Mouse (Mus musculus): ENCODE measurements around the gene Endov. TPM values are rescaled to one million over a fixed set of nuclear protein-coding genes. Genes with fewer than 3 reads are reported as not detected.

Endov gene
- polyA plus RNA-seq, 2 experiments = 4.3 to 5.1 TPM

DNA sequence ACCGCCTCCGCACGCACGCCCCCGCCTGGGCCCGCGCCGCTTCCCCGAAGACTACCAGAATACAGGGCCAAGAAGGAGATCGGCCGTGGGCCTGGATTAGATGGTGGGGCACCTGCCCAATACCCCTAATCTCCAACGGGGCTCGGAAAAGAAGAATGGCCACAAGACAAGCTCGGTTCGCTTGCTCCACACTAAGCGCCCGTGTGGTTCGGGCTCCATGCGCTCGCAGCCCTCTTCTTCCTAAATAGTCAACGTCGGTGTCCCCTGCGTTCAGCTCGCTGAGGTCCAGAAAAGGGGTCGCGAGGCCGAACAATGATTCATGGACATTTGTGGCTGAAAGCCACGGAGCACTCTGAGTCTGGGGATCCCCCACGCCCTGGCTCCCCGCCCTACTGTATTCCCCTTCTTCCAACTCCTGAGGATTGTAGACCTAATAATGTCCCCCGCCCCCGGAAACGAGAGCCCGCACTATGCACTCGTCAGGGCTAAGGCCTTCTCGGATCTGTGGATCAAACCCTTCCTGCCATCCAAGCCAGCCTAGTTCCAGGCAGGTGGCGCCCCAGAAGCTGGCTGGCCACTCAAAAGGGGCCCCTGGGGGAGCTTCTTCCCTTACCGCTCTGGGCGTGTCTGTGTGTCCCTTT is 56.9 kb downstream of the Endov start:
- Histone ChIP-seq H3K36me3 (replicated peaks; ENCODE audit: control insufficient read depth, insufficient read depth, low read depth) (no peaks in the 10 kb centered on the region), H3K27me3 (ENCODE audit: control insufficient read depth, insufficient read depth, low read length) (peaks cover 72% of the 10 kb centered on the region), H3K4me1 (replicated peaks; ENCODE audit: control insufficient read depth in 2 of 2, insufficient read depth in 2 of 2, low read length in 1 of 2) (peaks cover 0 to 4% of the 10 kb centered on the region in 2 experiments; a peak in 2 of 4 replicates), H3K27ac (no peak overlapping the region), H3K9me3 (ENCODE audit: control insufficient read depth, low read length) (no peaks in the 10 kb centered on the region), H3K4me3 (ENCODE audit: insufficient read depth in 1 of 2, low read depth in 2 of 2, low read length in 2 of 2) (peak overlapping the region in 1 of 2 experiments; percentile 41; a peak in 2 of 4 replicates), H3K9ac (replicated peaks) (no peak overlapping the region), H3K4me2 (ENCODE audit: low read depth) (peak overlapping the region; percentile 55)
- TF ChIP-seq EP300 (IDR thresholded peaks at IDR 0.05; ENCODE audit: low read depth) (no peak), CTCF (IDR thresholded peaks at IDR 0.05; ENCODE audit: low read depth) (no peak)
- ATAC-seq (ENCODE audit: insufficient read depth) (no peak), DNase-seq (ENCODE audit: low read depth in 3 of 3, low spot score in 3 of 3) (no peak)
- 3% methylated on average over 38 of the region's 39 CpGs for WGBS (ENCODE audit: insufficient replicate concordance)

DNA sequence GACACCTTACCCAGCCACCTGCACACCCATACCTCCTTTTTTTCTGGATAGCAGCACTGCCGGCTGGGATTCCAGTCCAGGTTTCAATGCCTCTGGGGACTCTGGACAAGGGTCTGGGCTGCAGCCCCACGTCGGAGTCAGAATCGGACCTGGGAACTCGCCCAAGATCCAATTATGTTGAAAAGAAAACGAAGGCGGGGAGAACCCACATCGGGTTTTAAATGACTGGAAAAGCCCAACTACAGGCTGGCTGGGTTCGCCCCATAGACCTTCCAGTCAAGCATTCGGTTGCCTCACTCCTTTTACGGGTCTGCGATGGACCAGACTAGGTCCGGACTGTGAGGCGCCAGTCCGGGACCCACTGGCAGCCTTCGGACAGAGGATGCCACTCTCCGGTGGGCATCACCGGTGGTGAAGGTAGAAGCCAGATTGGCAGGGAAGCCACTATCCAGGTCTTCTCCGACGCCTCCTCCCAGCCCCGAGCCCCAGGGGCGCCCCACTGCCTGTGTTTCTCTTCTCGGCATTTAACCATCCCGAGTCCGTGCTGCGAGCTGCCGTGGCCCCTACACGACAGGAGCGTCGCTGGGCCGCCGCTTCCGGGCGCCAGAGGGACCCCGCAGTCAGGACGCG is 57.7 kb downstream of the Endov start:
- Histone ChIP-seq H3K27me3 (ENCODE audit: control insufficient read depth, insufficient read depth, low read length) (peaks cover 69% of the 10 kb centered on the region), H3K4me1 (replicated peaks; ENCODE audit: control insufficient read depth in 2 of 2, insufficient read depth in 2 of 2, low read length in 1 of 2) (peaks cover 0 to 4% of the 10 kb centered on the region in 2 experiments; a peak in 2 of 4 replicates), H3K9me3 (ENCODE audit: control insufficient read depth, low read length) (no peaks in the 10 kb centered on the region), H3K9ac (replicated peaks) (no peak overlapping the region), H3K4me3 (ENCODE audit: insufficient read depth in 1 of 2, low read depth in 2 of 2, low read length in 2 of 2) (peak overlapping the region in 1 of 2 experiments; percentile 29; a peak in 1 of 4 replicates), H3K36me3 (replicated peaks; ENCODE audit: control insufficient read depth, insufficient read depth, low read depth) (no peaks in the 10 kb centered on the region), H3K4me2 (ENCODE audit: low read depth) (peak overlapping the region; percentile 39), H3K27ac (no peak overlapping the region)
- ATAC-seq (ENCODE audit: insufficient read depth) (no peak), DNase-seq (ENCODE audit: low read depth in 3 of 3, low spot score in 3 of 3) (no peak)
- TF ChIP-seq CTCF (IDR thresholded peaks at IDR 0.05; ENCODE audit: low read depth) (0 out of 2 replicates have a peak, but pooled peaks have one; percentile 5), EP300 (IDR thresholded peaks at IDR 0.05; ENCODE audit: low read depth) (no peak)
- 4% methylated on average over 37 of the region's 37 CpGs for WGBS (ENCODE audit: insufficient replicate concordance)

DNA sequence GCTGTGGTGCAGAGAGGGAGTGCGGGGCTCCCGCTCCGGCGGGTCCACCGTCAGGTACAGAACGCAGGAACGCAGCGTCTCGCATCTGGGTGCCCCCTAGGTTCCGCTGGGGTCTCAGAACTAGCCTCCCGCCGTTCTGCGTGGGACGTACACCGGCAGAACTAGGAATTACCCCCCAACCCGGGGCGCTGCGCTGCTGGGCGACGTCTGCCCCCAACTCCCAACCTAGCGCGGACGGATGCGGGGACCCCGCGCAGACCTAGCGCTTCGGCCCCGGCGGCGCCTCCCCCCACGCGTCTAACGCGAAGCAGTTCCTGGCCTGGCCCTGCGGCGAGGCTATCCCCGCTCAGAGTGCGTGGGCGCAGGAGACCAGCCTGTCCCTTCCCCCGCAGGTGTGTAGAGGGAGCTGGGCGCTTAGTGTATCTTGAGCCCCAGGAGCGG is 58.2 kb downstream of the Endov start:
- WGBS (ENCODE audit: insufficient replicate concordance) = 2% methylated on average over 43 of the region's 43 CpGs
- Histone ChIP-seq H3K4me3 (ENCODE audit: insufficient read depth in 1 of 2, low read depth in 2 of 2, low read length in 2 of 2) (peak overlapping the region in 1 of 2 experiments; percentile 29; a peak in 1 of 4 replicates), H3K27me3 (ENCODE audit: control insufficient read depth, insufficient read depth, low read length) (peaks cover 67% of the 10 kb centered on the region), H3K27ac (no peak overlapping the region), H3K4me2 (ENCODE audit: low read depth) (peak overlapping the region; percentile 39), H3K9me3 (ENCODE audit: control insufficient read depth, low read length) (no peaks in the 10 kb centered on the region), H3K36me3 (replicated peaks; ENCODE audit: control insufficient read depth, insufficient read depth, low read depth) (no peaks in the 10 kb centered on the region), H3K9ac (replicated peaks) (no peak overlapping the region), H3K4me1 (replicated peaks; ENCODE audit: control insufficient read depth in 2 of 2, insufficient read depth in 2 of 2, low read length in 1 of 2) (peaks cover 0 to 4% of the 10 kb centered on the region in 2 experiments; a peak in 2 of 4 replicates)
- ATAC-seq (ENCODE audit: insufficient read depth) (no peak), DNase-seq (ENCODE audit: low read depth in 3 of 3, low spot score in 3 of 3) (no peak)
- TF ChIP-seq CTCF (IDR thresholded peaks at IDR 0.05; ENCODE audit: low read depth) = no peak

DNA sequence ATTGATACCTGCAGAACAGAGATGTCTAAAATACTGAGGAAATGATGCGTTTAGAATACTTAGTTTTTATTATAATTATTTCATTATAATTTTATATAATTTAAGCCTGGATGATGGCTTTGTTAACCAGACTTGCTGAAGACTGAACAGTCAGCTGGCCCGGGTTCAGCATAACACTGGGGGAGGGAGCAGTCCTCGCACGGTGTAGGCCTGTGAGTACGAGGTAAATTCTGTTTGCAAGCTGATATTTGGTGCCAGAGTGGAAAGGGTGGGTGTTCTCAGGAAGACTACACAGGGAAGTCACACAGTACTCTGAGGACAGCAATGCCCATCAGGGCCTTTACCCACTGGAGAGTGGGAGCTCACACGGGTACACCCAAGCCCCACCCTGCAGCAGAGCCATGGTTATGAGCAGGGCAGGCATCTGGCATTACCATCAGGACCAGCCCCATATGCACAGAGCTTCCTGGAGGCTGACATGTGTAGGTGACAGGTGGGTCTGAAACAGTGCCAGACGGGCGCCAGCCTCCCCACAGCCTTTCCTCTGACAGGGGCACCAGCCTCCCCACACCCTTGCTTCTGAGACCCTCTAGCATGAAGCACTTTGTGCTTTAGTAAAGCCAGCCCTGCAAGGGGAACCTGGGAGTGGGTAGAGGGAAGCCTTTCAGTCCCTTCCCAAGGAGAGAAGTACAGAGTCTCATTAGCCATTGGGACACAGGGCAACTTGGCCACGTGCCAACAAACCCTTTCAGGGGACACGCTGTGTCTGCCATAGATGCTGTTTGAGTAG is 59.6 kb downstream of the Endov start:
- TF ChIP-seq CTCF (IDR thresholded peaks at IDR 0.05; ENCODE audit: low read depth) (no peak), EP300 (IDR thresholded peaks at IDR 0.05; ENCODE audit: low read depth) (no peak)
- no peak for DNase-seq (ENCODE audit: low read depth in 3 of 3, low spot score in 3 of 3)
- Histone ChIP-seq H3K9me3 (ENCODE audit: control insufficient read depth, low read length) (no peaks in the 10 kb centered on the region), H3K4me3 (ENCODE audit: insufficient read depth in 1 of 2, low read depth in 2 of 2, low read length in 2 of 2) (no peak overlapping the region), H3K36me3 (replicated peaks; ENCODE audit: control insufficient read depth, insufficient read depth, low read depth) (no peaks in the 10 kb centered on the region), H3K4me1 (replicated peaks; ENCODE audit: control insufficient read depth in 2 of 2, insufficient read depth in 2 of 2, low read length in 1 of 2) (peaks cover 0 to 4% of the 10 kb centered on the region in 2 experiments; a peak in 2 of 4 replicates), H3K27me3 (ENCODE audit: control insufficient read depth, insufficient read depth, low read length) (peaks cover 53% of the 10 kb centered on the region), H3K27ac (no peak overlapping the region), H3K4me2 (ENCODE audit: low read depth) (no peak overlapping the region), H3K9ac (replicated peaks) (no peak overlapping the region)
- no peak for ATAC-seq (ENCODE audit: insufficient read depth)
- WGBS (ENCODE audit: insufficient replicate concordance) = 48% methylated on average over 10 of the region's 10 CpGs

Data from liver, embryonic 14.5 days (tissue).